Mouse (Mus musculus) hindlimb bud, embryonic 11.5 days (tissue): ENCODE measurements around the gene Atp5s.

Experiments used
- DNase-seq: peaks from one replicate; pipeline ENCODE4 v3.0.0-alpha.2; 2012; ENCODE audit warnings: low read depth, low spot score; ENCODE audit errors: extremely low spot score

Gene Atp5s

GRCm38 (mm10) chr12:69730306-69730705 is 5.6 kb downstream of the Atp5s start:
- DNase-seq: no peak

GRCm38 (mm10) chr12:69732221-69732620 is 7.5 kb downstream of the Atp5s start:
- no peak for DNase-seq

- peak; percentile 24 for DNase-seq
Measured at GRCm38 (mm10) chr12:69733518-69733917, 8.8 kb downstream of the Atp5s start.

GRCm38 (mm10) chr12:69733923-69734322 is 9.2 kb downstream of the Atp5s start:
- DNase-seq: no peak

- no peak for DNase-seq
Measured at GRCm38 (mm10) chr12:69741965-69742364, 17.2 kb downstream of the Atp5s start.

- no peak for DNase-seq
Measured at GRCm38 (mm10) chr12:69744138-69744537, 19.4 kb downstream of the Atp5s start.

GRCm38 (mm10) chr12:69751864-69752341 is 27.2 kb downstream of the Atp5s start:
- DNase-seq: no peak

- no peak for DNase-seq
Measured at GRCm38 (mm10) chr12:69753936-69754335, 29.2 kb downstream of the Atp5s start.

- DNase-seq: no peak
Measured at GRCm38 (mm10) chr12:69756015-69756414, 31.3 kb downstream of the Atp5s start.

- DNase-seq: no peak
Measured at GRCm38 (mm10) chr12:69757418-69758141, 32.8 kb downstream of the Atp5s start.

- DNase-seq: no peak
Measured at GRCm38 (mm10) chr12:69758221-69759185, 33.8 kb downstream of the Atp5s start.

GRCm38 (mm10) chr12:69759267-69759885 is 34.6 kb downstream of the Atp5s start:
- DNase-seq: no peak

- no peak for DNase-seq
Measured at GRCm38 (mm10) chr12:69760014-69760413, 35.3 kb downstream of the Atp5s start.

- DNase-seq: no peak
Measured at GRCm38 (mm10) chr12:69760743-69761406, 36.1 kb downstream of the Atp5s start.

GRCm38 (mm10) chr12:69761603-69762002 is 36.9 kb downstream of the Atp5s start:
- DNase-seq: no peak

GRCm38 (mm10) chr12:69765543-69765942 is 40.8 kb downstream of the Atp5s start:
- DNase-seq: no peak

GRCm38 (mm10) chr12:69766185-69766904 is 41.6 kb downstream of the Atp5s start:
- DNase-seq: no peak

GRCm38 (mm10) chr12:69767476-69768258 is 42.9 kb downstream of the Atp5s start:
- no peak for DNase-seq

GRCm38 (mm10) chr12:69768841-69769240 is 44.1 kb downstream of the Atp5s start:
- no peak for DNase-seq
